Mouse (Mus musculus) heart, postnatal 14 days (tissue): ENCODE measurements around the gene Naa30. TPM values are rescaled to one million over a fixed set of nuclear protein-coding genes. Genes with fewer than 3 reads are reported as not detected.
"Not testable (repeated sequence)": the region's sequence is repeated elsewhere in the genome, so short reads cannot be mapped to it uniquely, and the experiment has no call there.

ENCODE experiments used
- DNase-seq, 2 experiments: peaks; one replicate each; pipeline ENCODE4 v3.0.0; 2021 to 2022
- intact Hi-C: fragments of 180-260 bp; cut with DNase I; formaldehyde crosslinking; loops from one replicate; pipeline ENCODE4 v1.15.1; 2025
- total RNA-seq, 2 experiments: library from RNA; stranded (reverse); gene quantifications; 2 replicates each; pipeline ENCODE4 v1.2.3; 2021

The Naa30 gene
- total RNA-seq, 2 experiments from 2014 or later = 20.4 to 24.7 TPM

DNA sequence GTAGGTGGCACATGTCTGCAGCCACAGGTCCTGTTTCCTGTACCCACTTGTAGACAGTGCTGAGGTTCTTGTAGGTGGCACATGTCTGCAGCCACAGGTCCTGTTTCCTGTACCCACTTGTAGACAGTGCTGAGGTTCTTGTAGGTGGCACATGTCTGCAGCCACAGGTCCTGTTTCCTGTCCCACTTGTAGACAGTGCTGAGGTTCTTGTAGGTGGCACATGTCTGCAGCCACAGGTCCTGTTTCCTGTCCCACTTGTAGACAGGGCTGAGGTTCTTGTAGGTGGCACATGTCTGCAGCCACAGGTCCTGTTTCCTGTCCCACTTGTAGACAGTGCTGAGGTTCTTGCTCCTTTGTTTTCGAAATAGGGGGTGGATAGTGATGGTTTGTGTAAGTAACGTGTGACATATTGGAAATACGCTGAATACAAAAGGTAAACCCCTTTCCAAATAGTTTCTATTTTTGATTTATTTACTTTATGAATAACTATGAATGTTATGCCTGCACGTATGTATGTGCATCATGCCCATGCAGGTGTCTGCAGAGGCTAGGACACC lies 47.5 kb downstream of the Naa30 start:
- intact Hi-C loops, DNase-seq: not testable (repeated sequence)

DNA sequence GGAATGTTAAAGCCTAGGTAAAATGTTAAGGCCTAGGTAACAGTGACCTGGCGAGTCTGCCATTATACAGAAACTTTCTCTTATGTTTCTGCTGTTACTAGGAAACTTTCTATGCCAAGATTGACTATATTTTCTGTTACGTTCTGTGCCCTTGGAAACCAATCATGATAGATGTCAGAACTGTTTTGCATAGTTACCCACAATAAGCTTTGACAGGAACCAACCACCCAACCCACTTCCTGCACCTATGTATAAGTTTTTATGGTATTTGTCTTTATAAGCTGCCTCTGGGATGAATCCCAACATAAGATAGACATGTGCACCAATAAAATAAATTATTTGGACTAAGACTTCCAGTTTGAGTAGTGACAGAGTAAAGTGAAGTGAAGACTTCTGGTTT lies 49.7 kb downstream of the Naa30 start:
- intact Hi-C loops = no loop called here
- no peak for DNase-seq

DNA sequence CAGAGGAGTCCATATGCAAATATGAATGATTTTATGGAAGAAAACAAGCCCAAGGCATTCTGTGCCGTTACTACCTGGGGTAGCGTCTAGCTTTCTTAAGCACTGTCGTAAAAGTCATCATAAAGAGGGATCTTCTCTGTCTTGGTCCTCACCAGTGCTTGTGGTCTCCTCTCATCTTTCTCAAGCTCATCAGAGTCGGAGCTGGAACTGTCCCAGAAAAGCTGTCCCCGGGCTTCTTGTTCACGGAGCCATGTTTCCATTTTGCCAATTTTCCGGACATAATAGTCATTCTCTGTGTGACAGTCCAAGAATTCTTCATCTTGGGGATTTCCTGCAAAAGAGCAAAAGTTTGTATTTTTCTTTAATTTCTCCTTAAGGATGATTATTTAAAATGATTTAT lies 54.4 kb downstream of the Naa30 start:
- intact Hi-C loops = no loop called here
- DNase-seq = no peak

DNA sequence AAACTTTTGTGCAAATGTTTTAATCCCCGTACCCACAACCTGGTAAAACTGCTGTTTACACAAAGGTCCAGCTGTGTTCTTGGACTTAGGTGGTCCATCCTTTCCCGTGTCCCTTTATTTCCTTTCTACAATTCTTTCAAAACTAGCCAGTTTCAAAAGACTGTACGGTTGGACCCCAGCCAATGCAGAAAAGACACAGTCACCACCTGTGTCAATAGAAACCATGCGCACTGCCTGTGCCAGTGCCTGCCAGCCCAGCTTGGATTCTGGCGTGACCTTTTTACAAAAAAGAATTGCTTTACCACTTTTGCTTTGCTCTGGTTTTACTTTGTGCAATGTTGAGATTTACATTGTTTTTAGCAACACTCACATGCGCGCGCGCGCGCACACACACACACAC lies 55.0 kb downstream of the Naa30 start:
- no peak for DNase-seq
- intact Hi-C loops = no loop called here

DNA sequence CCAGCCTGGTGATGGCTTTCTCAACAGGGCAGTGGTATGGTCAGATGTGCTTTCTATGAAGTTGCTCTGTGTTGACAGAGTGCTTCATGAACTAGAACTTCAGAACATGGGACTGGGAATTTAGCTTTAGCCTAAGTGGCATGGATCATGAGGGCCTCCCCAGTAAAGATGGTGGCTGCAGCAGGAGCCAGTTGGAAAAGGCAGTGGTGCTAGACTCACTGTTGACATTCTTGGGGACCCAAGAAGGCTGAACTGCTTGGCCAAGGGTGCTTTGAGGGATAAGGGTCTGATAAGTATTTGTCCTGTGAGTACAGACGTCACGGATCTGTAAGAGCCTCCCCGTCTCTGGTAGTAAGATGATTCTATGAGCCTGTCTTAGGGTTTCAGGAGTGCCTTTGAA lies 59.8 kb downstream of the Naa30 start:
- DNase-seq = no peak
- intact Hi-C loops = no loop called here

DNA sequence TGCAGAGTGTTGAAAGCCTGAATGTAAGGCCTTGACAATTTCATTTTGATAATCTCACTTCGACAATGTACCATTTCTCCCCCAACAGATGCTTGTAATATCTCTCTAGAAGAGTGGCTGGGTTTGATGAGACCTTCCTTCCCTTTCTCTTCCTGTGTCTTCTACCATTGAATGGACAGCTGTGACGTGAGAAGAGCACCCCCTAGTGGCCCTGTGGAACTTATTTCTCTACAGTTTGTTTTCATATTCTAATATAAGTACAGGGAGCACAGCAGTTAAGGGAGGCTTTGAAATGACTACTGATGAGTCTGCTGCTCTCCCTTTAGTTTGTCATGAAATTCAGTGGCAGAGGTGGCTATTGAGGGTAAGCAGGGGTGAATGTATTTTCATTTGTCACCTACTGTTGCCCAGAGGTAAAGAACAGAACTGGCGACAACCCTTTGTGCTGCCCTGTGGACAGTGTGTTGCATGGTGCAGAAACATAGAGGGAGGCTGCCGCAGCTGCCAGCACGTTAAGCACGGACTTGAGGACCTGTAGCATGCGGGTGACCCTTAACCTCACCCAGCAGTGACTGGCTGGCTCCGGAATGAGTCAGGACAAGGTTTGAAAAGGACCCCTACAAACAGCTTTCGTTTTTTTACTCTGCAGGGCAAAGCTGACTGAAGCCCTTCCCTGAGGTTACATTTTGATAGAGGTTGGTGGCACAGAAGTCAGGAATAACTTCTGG lies 62.9 kb downstream of the Naa30 start:
- DNase-seq = peak; percentile 45 to 52
- intact Hi-C loops = no loop called here

DNA sequence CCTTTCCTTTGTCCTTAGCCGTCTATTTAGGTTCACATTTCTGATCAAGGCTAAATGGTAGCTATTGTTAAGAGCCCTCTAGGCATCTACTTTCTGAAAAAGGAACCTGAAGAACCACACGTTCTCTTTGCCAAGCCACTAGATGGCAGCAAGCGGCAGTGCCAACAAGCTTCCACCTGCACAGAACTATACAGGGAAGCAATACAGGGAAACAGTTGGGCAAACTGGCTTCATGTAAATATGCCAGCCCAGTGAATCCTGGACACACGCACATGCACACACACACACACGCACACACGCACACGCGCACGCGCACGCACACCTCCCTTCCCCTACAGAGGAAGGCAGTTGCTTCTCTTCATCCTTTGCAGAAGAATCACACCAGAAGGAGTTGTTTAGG lies 66.2 kb downstream of the Naa30 start:
- DNase-seq = peak; percentile 53 to 63
- intact Hi-C loops = loop anchor here (1.0 to 2.0 kb wide), 3 partner anchors 302 to 547 kb away; no protein-coding TSS in a partner anchor

Other genes starting within 250 kb of the Naa30 start
- 10 to 100 TPM; 12.3 to 13.2 TPM for gene Ap5m1, start 106.1 kb upstream of the Naa30 start, total RNA-seq
- 10 to 100 TPM; 25.0 to 25.4 TPM for gene Exoc5, start 105.6 kb upstream of the Naa30 start, total RNA-seq
- gene ccdc198, start 73.2 kb downstream of the Naa30 start, total RNA-seq = not detected